Mouse (Mus musculus): Measurements from ENCODE around the gene Ube2s. TPM values are rescaled to one million over a fixed set of nuclear protein-coding genes. Genes with fewer than 3 reads are reported as not detected.
A peak's percentile ranks its signal among the peaks of the same experiment; 100 is the strongest.

The Ube2s gene
- polyA plus RNA-seq, 1 experiment from 2014 or later = 291 TPM

DNA sequence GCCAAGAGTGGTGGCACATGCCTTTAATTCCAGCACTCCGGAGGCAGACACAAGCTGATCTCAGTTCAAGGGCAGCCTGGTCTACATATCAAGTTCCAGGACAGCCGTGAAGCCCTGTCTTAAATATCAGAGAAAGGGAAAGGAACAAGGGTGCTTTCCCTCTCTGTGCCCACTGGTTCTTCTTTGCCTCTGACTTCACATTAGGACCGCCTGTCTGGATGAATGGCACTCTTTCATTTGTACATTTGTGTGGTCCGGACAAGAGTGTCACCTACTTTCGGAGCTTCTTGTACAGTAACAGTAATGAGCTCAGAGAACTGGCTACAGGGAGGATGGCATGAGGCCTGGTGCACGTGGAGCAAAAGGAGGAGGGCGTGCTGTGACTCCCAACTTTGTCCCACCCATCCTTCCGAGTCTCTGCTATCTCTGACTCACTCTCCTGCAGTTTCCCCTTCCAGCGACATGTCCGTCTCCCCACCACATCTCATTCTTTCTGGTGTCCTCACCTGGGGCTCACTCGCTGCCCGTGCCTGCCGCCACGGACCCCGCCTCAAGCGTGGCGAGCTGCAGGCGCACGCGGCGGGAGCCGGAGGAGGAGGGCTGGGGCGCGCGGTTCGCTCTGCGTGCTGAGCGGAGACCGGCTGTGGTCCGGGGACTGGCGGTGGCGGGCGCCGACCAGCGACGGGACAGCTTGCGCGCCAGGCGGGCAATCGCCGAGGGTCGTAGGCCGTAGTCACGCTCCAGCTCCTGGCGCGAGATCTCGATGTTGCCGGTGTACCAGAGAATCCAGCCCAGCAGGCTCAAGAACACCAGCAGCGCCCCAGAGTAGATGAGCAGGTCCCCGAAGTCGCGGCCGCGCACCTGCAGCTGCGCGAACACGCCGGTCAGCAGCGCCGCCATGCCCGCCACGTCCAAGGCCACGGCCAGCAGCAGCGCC lies 23.6 kb downstream of the Ube2s start:
- peak overlapping the region; percentile 66 for H3K9ac ChIP-seq (replicated peaks; ENCODE audit: low read depth, low read length)
- peak overlapping the region; percentile 92 for H3K4me2 ChIP-seq (ENCODE audit: low read length)
- H3K9me3 ChIP-seq (ENCODE audit: control insufficient read depth, low read length) = no peaks in the 10 kb centered on the region
- 2% methylated on average over 63 of the region's 64 CpGs for WGBS
- ATAC-seq = peak; percentile 18
- peaks cover 19% of the 10 kb centered on the region for H3K4me1 ChIP-seq (replicated peaks; ENCODE audit: control insufficient read depth, insufficient read depth, low read length)
- H3K27ac ChIP-seq (ENCODE audit: low read length) = peak overlapping the region; percentile 35; the same call in 1 of the 2 replicates
- H3K4me3 ChIP-seq (replicated peaks; ENCODE audit: low read length) = peak overlapping the region; percentile 61
- H3K27me3 ChIP-seq (replicated peaks; ENCODE audit: control insufficient read depth, insufficient read depth, low read length) = peaks cover 9% of the 10 kb centered on the region
- no peaks in the 10 kb centered on the region for H3K36me3 ChIP-seq (ENCODE audit: control insufficient read depth, insufficient read depth)

DNA sequence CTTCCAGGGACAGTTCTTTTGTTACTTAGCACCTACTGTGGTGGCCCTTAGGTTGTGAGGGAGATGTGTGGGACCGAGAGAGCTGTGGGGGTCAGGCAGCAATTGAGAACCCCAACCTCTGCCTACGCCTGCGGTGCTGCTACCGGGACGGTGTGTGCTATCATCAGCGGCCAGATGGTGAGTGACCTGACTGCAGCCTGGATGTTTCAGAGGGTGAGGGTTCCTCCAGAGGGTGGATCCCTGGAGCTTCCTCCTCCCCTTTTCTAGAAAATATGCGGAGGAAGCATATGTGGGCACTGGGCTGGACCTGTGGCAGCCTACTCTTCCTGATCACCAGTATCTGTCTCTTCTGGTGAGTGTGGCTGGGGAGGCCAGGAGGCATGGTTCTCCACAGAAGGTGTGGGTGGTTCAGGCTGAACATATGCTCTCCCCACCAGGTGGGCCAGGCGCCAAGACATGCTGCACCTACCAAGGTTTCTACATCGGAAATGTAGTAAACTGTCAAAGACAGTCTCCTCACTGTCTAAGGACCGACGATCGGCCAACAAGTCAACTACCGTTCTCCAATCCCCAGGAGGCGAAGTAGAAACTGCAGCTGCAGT lies 28.6 kb downstream of the Ube2s start:
- Histone ChIP-seq H3K9me3 (ENCODE audit: control insufficient read depth, low read length) (no peaks in the 10 kb centered on the region), H3K27me3 (replicated peaks; ENCODE audit: control insufficient read depth, insufficient read depth, low read length) (peaks cover 9% of the 10 kb centered on the region), H3K4me2 (ENCODE audit: low read length) (no peak overlapping the region), H3K4me3 (replicated peaks; ENCODE audit: low read length) (no peak overlapping the region), H3K9ac (replicated peaks; ENCODE audit: low read depth, low read length) (no peak overlapping the region), H3K27ac (ENCODE audit: low read length) (no peak overlapping the region), H3K36me3 (ENCODE audit: control insufficient read depth, insufficient read depth) (no peaks in the 10 kb centered on the region), H3K4me1 (replicated peaks; ENCODE audit: control insufficient read depth, insufficient read depth, low read length) (peaks cover 6% of the 10 kb centered on the region; the same call in 1 of the 2 replicates)
- WGBS = 84% methylated on average over 14 of the region's 14 CpGs
- ATAC-seq = no peak

DNA sequence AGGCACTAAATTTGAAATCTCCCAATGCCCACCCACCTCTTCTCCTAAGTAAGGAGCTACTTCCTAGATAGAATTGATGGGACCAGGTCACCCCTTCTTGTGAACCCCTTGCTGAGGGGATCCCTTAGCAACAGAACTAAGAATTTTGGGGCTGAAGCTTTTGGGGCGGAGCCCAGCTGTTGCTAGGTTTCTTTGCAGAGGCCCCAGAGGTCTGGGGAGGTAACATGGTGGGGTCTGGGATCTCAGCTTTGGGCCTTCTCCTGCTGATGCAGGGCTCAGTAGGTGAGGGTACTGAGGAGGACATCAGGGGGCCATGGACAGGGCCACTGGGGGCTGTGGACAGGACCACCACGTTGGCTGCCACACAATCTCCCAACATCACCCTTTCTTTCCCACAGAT lies 29.6 kb downstream of the Ube2s start, which contains the start of the genes Il11 and Tmem190:
Gene Il11, minus strand, starts transcription at position 101 of the 400 bp plus-strand sequence.
Gene Tmem190, plus strand, starts transcription at position 179 of the 400 bp plus-strand sequence.
- Histone ChIP-seq H3K9ac (replicated peaks; ENCODE audit: low read depth, low read length) (no peak within 1 kb of the TSS), H3K9me3 (ENCODE audit: control insufficient read depth, low read length) (no peaks in the 10 kb centered on the region), H3K4me2 (ENCODE audit: low read length) (no peak within 1 kb of the TSS), H3K27me3 (replicated peaks; ENCODE audit: control insufficient read depth, insufficient read depth, low read length) (peaks cover 18% of the 10 kb centered on the region), H3K36me3 (ENCODE audit: control insufficient read depth, insufficient read depth) (no peaks in the 10 kb centered on the region), H3K4me3 (replicated peaks; ENCODE audit: low read length) (no peak within 1 kb of the TSS), H3K27ac (ENCODE audit: low read length) (no peak within 1 kb of the TSS), H3K4me1 (replicated peaks; ENCODE audit: control insufficient read depth, insufficient read depth, low read length) (no peaks in the 10 kb centered on the region)
- ATAC-seq = no peak
- WGBS = 56% methylated on average over 2 of the region's 2 CpGs

DNA sequence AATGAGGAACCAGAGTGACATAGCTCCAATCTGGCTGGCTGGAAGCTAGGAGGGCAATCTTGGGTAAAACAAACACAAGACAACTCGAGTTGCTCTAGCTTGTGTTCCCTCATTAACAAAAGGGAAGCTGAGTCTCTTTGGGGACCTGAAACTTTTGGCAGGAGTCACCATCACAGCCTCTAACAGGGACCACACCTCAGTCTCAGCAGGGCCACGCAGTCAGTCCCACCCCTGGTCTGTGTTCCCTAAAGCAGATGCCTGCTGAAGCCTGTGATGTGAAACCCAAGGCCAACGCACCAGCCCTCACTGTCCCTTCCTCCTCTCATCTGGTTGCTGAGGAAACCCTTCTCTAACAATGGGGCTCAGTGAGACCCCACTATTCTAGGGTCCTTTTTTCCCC lies 30.3 kb downstream of the Ube2s start:
- no peak overlapping the region for H3K4me3 ChIP-seq (replicated peaks; ENCODE audit: low read length)
- ATAC-seq = no peak
- no peak overlapping the region for H3K9ac ChIP-seq (replicated peaks; ENCODE audit: low read depth, low read length)
- H3K4me1 ChIP-seq (replicated peaks; ENCODE audit: control insufficient read depth, insufficient read depth, low read length) = peaks cover 4% of the 10 kb centered on the region
- 63% methylated on average over 3 of the region's 3 CpGs for WGBS
- H3K4me2 ChIP-seq (ENCODE audit: low read length) = no peak overlapping the region
- H3K36me3 ChIP-seq (ENCODE audit: control insufficient read depth, insufficient read depth) = no peaks in the 10 kb centered on the region
- no peaks in the 10 kb centered on the region for H3K9me3 ChIP-seq (ENCODE audit: control insufficient read depth, low read length)
- peaks cover 23% of the 10 kb centered on the region for H3K27me3 ChIP-seq (replicated peaks; ENCODE audit: control insufficient read depth, insufficient read depth, low read length)
- H3K27ac ChIP-seq (ENCODE audit: low read length) = no peak overlapping the region

GRCm38 (mm10) chr7:4779921-4780320 lies 32.5 kb downstream of the Ube2s start:
- no peak for ATAC-seq
- H3K4me3 ChIP-seq (replicated peaks; ENCODE audit: low read length) = no peak overlapping the region
- no peaks in the 10 kb centered on the region for H3K36me3 ChIP-seq (ENCODE audit: control insufficient read depth, insufficient read depth)
- no peak overlapping the region for H3K27ac ChIP-seq (ENCODE audit: low read length)
- no peak overlapping the region for H3K9ac ChIP-seq (replicated peaks; ENCODE audit: low read depth, low read length)
- H3K4me2 ChIP-seq (ENCODE audit: low read length) = no peak overlapping the region
- H3K9me3 ChIP-seq (ENCODE audit: control insufficient read depth, low read length) = no peaks in the 10 kb centered on the region
- H3K27me3 ChIP-seq (replicated peaks; ENCODE audit: control insufficient read depth, insufficient read depth, low read length) = peaks cover 45% of the 10 kb centered on the region
- H3K4me1 ChIP-seq (replicated peaks; ENCODE audit: control insufficient read depth, insufficient read depth, low read length) = peaks cover 6% of the 10 kb centered on the region
- 32% methylated on average over 5 of the region's 5 CpGs for WGBS

- peaks cover 46% of the 10 kb centered on the region for H3K27me3 ChIP-seq (replicated peaks; ENCODE audit: control insufficient read depth, insufficient read depth, low read length)
- no peak overlapping the region for H3K9ac ChIP-seq (replicated peaks; ENCODE audit: low read depth, low read length)
- H3K27ac ChIP-seq (ENCODE audit: low read length) = no peak overlapping the region
- no peak for ATAC-seq
- H3K4me3 ChIP-seq (replicated peaks; ENCODE audit: low read length) = no peak overlapping the region
- WGBS = 3% methylated on average over 16 of the region's 20 CpGs
- H3K4me2 ChIP-seq (ENCODE audit: low read length) = no peak overlapping the region
- no peaks in the 10 kb centered on the region for H3K9me3 ChIP-seq (ENCODE audit: control insufficient read depth, low read length)
- no peaks in the 10 kb centered on the region for H3K36me3 ChIP-seq (ENCODE audit: control insufficient read depth, insufficient read depth)
- H3K4me1 ChIP-seq (replicated peaks; ENCODE audit: control insufficient read depth, insufficient read depth, low read length) = peaks cover 6% of the 10 kb centered on the region
Observed at GRCm38 (mm10) chr7:4777851-4778637, 34.3 kb downstream of the Ube2s start.

- Histone ChIP-seq H3K9ac (replicated peaks; ENCODE audit: low read depth, low read length) (peak overlapping the region; percentile 41), H3K4me2 (ENCODE audit: low read length) (peak overlapping the region; percentile 53), H3K4me1 (replicated peaks; ENCODE audit: control insufficient read depth, insufficient read depth, low read length) (peaks cover 6% of the 10 kb centered on the region), H3K27ac (ENCODE audit: low read length) (no peak overlapping the region), H3K27me3 (replicated peaks; ENCODE audit: control insufficient read depth, insufficient read depth, low read length) (peaks cover 46% of the 10 kb centered on the region), H3K4me3 (replicated peaks; ENCODE audit: low read length) (peak overlapping the region; percentile 47), H3K36me3 (ENCODE audit: control insufficient read depth, insufficient read depth) (no peaks in the 10 kb centered on the region), H3K9me3 (ENCODE audit: control insufficient read depth, low read length) (no peaks in the 10 kb centered on the region)
- ATAC-seq = peak; percentile 84
- under 1% methylated on average over 37 of the region's 56 CpGs for WGBS
Observed at GRCm38 (mm10) chr7:4776861-4777830, 35.2 kb downstream of the Ube2s start.

- Histone ChIP-seq H3K36me3 (ENCODE audit: control insufficient read depth, insufficient read depth) (no peaks in the 10 kb centered on the region), H3K27me3 (replicated peaks; ENCODE audit: control insufficient read depth, insufficient read depth, low read length) (peaks cover 46% of the 10 kb centered on the region), H3K9ac (replicated peaks; ENCODE audit: low read depth, low read length) (no peak overlapping the region)
Observed at GRCm38 (mm10) chr7:4776131-4776530, 36.3 kb downstream of the Ube2s start.

More at GRCm38 (mm10) chr7:4776131-4776530, 36.3 kb downstream of the Ube2s start:
- H3K4me3 ChIP-seq (replicated peaks; ENCODE audit: low read length) = no peak overlapping the region
- H3K27ac ChIP-seq (ENCODE audit: low read length) = no peak overlapping the region
- peaks cover 6% of the 10 kb centered on the region for H3K4me1 ChIP-seq (replicated peaks; ENCODE audit: control insufficient read depth, insufficient read depth, low read length)
- whole genome bisulfite sequencing = 54% methylated on average over 10 of the region's 10 CpGs
- H3K4me2 ChIP-seq (ENCODE audit: low read length) = no peak overlapping the region
- no peak for ATAC-seq
- no peaks in the 10 kb centered on the region for H3K9me3 ChIP-seq (ENCODE audit: control insufficient read depth, low read length)
